Mouse (Mus musculus) MEL-GATA-1-ER (cell line): ENCODE measurements around the gene Adam12.
"Not testable (repeated sequence)": the region's sequence is repeated elsewhere in the genome, so short reads cannot be mapped to it uniquely, and the experiment has no call there.

Source experiments
- DNase-seq: peaks from one replicate; pipeline ENCODE4 v3.0.0-alpha.2; 2012; ENCODE audit warnings: low read depth; ENCODE audit errors: extremely low read depth

Gene Adam12

DNA sequence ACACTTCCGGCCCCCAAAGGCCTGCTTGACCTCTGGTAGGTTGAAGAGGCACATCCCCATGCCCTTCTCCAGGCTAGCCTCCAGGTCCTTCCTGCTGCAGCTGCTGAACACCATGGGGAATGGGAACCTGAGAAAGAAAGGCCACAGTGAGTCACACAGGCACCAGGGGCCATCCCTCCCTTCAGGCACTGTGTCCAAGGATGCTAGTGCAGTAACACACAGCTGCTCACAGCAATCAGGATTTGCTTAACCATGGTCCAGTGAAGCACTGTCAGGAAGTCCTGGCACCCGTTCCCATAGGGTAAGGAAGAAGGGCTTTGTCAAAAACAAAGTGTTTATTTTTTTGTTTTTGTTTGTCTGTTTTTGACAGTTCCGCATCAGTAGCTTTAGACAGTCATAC, 294.5 kb downstream of the Adam12 start:
- no peak for DNase-seq

DNA sequence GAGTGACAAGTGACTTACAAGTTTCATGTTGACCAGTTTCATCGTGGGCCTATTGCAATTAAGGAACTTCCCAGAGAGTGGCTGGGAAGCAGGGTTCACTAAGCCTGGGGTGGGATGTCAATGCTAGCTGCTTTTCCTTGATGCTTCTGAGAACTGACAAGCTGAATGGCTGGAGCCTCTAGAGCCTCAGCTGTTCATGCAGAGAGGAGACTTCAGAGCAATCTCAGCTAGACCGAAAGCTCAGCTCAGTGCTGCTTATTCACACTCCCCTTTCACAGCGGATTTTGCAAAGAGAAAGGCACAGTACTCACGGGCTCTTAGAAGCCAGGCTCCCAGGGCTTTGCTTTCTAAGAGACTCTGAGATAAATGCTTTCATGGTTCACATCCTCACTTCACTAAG, 295.6 kb downstream of the Adam12 start:
- DNase-seq: no peak

DNA sequence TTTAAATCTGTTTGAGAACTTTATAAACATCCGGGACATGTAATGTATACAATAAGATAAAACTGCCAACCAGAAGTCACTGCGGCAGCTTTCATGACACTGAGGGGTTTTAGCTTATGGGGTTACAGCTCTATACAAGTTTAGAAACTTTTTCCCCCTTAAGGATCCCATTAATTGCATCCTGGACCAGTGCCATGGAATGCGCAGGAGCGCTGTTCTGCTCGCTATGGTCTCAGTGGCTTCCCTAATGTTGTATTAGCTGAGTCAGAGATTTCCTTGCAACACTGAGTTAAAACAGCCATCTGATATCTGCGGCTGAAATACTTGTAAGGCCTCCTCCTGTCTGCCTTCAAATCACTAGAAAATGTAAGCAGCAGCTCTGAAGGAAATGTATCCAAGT, 298.6 kb downstream of the Adam12 start:
- DNase-seq: no peak

DNA sequence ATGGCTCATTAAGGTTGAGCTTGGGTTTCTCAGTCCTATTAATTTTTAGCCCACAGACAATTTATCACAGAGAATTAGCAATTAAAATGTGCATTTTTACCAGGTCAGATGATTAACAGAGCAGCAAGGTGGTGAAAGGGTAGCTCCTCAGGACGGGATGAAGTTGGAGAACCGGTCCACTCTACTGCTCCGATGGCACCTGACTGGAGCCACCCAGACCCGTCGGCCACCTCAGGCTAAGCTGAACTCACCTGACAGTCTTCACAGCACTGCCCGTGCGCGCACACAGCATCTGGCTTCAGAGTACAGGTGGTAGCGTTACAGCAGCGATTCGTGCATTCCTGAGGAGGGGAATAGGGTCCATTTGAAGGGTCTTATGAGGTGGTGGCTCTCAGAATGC, 300.5 kb downstream of the Adam12 start:
- DNase-seq: no peak

DNA sequence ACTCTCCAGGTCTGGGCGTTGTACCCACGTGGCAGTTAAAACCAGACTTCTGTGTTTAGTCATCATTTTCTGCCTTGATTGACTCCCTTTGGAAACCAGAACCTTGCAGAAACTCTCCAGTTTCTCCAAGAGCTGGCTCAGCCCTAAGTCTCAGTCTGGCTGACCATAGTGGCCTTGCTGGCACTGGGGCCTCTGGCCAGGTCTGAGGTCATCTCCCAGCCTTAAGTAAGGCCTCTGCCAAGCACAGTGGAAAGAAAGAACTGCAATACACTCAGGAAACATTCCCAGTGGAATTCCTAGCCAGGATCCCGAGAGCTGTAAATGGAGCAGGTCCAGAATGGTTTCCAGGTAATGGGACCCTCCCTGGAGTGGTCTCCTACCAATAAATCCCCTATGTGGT, 303.0 kb downstream of the Adam12 start:
- no peak for DNase-seq

DNA sequence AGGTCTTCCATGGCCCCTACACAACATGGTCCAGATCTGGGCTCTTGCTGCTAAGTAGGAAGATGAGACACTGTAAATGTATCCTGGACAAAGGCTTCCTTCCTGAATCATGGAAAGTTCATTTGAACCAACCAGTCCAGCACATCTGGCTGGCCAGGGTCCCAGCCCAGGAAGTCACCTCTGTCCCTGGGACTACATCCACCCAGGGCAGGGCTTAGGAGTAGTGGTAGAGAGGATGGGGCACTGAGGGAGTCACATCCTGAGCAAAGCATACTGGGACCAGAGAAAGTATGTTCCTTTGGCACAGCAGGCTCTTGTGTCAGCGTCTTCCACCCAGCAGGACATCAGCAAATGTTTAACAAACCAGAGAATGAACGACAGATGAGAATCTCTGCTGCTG, 306.2 kb downstream of the Adam12 start:
- DNase-seq: no peak

DNA sequence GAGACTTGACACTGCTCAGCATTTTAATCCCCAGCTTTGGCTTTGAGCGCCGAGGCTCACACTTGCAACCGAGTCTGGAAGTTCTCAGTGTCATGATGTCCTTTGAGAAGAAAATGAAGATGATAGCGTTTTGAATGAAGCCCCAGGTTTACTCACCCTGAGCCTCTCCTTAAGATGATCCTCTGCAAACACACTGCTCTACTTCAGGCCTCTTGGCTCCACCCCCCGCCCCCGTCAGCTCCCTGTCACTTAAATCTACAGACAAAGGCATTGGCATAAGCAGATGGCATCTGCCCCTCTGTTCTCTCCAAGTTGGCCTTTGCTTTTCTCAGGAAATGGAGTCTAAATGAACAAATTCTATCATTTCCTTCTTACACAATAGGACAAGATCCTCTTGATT, 308.0 kb downstream of the Adam12 start:
- DNase-seq: no peak

DNA sequence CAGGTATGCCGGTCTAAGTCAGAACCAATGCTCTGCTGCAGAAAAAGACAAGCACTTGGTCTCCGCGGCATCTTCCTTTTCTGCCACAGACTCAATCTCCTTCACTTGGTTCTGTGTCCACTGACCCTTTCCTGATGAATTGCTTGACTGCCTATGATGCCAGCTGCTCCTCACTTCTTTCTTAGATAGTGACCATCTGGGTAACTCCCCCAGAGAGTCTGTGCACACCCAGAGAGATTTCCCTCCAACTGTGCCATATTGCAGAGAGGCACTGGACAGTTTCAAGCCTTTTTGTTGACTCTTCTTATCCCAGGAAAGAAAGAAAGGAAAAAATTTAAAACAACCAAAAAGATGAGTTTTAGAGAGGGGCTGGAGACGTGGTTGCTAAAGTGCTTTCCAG, 310.7 kb downstream of the Adam12 start:
- no peak for DNase-seq

DNA sequence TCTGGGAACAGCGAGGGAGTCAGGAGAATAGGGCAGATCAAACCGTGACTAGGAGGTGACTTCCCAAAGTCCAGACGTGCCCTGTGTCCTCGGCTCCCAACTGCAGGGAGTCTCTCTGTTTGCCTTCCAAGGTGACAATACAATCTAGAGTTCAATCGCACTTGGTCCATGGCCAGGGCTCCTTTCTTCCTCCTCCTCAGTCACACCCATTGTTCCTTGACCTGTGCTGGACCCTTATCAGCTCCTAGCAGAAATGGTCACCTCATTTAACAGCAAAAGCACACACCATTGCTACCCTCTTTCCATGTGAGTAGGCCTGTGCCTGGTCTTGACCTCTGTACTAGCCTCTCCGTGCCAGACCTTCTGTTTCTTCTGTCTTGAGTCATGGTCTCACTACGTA, 311.2 kb downstream of the Adam12 start:
- DNase-seq: no peak

DNA sequence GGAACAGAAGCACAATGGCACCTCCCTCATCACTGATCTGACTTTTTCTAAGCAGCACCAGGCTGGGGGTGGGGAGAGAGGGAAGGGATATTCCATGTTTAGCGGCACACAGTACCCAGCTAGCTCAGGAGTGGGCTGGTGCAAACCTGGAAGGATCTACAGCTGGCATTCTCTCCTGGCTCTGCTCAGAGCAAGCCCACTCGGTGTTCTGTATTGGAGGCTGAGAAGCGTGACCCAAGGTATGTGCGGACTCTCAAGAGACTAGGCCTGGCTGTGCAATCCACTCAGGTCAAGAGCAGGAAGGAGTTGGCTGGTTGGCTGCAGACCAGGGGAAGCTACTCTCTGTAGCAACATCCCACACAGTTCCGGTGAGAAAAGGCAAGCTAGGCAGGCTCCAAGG, 312.0 kb downstream of the Adam12 start:
- no peak for DNase-seq

DNA sequence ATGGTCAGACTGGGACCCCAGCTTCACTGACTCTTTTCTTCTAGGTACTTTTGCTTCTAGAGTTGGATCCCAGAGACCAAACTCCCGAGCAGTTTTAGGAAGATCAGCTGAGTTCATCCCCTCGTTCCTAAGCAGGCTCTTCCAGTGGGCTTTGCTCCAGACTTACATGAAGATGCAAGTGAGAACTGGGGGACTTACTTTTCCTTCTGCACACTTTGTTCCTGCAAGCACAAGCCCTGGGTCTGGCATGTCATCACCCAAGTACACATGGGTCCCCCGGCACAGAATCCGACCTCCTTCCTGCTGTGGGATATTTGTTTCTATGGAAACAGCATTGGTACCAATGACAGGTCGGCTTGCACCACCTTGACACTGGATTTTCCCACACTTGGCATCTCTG, 312.6 kb downstream of the Adam12 start:
- no peak for DNase-seq

DNA sequence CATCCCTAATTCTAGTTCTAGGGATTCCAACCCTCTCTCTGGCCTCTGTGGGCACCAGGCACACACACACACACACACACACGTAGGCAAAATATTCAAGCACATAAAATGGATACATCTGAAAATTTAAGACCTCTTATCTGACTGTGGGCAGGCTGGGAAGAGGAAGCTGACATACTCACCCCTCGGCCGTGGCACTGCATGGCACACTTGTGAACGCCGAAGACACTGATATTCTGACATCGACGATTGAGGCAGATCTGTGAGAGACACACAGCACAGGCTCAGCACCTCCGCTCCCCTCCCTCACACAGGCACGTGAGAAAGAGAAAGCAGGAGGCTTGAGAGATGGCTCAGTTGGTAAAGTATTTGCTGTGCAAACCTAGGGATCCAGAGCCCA, 315.7 kb downstream of the Adam12 start:
- DNase-seq: no peak

DNA sequence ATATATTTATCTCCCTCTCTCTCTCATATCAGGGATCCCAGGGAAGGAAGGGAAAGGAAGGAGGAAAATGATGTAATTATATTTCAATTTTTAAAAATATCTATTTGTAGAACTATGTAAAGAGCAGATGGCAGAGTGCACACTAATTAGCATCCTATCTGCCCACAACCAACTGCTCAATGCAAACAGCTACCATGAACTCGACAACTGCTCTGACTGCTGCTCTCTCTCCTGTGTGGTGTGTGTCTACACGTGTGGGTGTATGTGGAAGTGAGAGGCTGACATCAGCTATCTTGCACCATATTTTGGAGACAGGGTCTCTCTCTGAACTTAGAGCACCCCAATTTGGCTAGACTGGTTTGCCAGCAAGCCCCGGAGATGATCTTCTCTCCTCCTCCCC, 320.1 kb downstream of the Adam12 start:
- no peak for DNase-seq

DNA sequence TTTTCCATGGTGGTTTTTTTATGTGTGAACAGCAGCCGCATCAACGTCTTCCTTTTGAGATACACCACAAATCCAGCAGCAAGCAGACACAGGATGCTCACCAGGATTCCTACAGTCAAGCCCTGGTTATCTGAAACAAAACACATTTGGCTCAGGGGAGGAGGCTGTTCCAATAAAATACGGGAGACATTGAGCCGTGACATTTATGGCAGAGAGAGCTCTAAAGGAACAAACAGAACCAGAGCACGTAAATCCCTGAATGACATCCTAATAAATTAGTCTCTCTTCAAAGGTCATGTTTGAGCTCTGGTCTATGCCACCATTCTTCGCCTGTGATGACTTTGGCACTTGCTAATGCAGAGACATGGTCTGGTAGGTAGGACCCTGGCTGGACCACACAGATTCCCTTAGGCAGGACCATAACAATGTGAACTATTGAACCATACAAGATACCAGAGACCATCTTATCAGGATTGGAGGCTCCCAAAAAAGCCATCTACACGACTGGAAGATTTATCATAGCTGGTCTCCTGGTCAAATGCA, 322.0 kb downstream of the Adam12 start:
- DNase-seq: no peak

DNA sequence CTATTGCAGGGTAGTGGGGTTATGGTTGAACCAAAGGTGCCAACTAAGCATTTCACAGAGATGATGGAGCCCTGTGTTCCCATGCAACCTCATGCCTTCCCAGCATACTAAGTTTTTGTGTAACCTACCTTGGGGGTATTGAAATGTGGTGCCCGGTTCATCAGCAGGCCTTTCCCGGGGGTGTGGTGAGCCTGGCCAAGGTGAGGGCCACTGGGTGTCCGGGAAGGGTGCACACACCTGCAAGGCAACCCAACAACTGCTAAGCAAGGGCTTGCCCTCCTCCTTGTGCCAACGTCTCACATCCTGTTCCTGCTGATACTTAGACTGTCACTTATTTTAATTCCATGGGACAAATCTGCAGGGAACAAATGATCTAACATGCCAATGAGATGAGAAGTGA, 323.0 kb downstream of the Adam12 start:
- DNase-seq: no peak

DNA sequence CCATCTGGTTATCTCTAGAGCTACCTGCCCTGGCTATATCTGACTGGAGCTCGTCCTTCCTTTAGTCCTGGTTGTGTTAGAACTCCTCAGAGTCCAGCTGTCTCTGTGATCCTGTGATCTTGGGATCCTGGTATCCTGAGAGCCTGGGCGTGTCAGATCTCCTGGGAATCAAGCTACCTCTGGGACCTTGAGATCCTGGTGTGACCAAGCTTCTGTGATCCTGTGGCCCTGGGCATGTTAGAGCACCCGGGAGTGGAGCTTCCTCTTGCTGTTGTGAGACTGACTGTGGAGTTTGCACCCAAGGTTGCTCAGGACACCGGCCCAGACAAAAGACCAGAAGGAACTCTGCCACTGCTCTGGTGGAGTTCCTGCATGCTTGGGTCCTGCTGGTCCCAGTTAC, 332.6 kb downstream of the Adam12 start:
- no peak for DNase-seq

DNA sequence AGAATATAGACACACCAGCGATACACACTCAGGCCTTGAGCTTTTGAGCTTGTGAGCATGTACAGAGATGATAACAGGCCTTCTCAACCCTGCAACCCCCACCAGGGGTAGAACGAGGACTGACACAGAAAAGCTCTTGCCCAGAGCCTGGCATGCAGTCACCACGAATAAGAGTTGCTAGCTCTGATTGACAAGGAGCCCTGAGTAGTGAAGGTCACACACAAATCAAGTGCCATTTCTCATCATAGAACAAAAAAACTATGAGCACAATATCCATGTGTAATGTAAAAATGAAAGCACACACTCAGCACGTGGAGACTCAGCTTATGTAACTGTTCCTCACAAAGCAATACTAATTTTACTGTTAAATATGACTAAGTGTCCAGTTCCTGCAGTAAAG, 340.1 kb downstream of the Adam12 start:
- DNase-seq: no peak

DNA sequence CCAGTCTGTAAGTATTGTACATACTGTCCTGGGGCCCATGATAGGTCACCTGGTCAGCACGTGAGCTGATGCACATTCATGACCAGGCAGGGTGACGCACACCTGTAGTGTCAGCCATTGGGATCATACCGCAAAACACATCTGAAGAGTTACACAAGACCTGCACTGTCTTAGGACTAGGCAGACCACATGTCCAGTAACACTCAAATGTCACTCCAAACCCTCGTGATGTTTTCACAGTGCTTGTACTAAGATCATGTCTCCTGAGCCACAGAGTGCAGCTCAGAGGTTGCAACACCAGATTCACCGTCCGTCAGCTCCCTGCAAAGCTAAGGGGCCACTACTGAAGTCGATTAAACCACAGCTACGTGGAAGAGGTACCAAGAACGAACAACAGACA, 340.6 kb downstream of the Adam12 start:
- DNase-seq: no peak

DNA sequence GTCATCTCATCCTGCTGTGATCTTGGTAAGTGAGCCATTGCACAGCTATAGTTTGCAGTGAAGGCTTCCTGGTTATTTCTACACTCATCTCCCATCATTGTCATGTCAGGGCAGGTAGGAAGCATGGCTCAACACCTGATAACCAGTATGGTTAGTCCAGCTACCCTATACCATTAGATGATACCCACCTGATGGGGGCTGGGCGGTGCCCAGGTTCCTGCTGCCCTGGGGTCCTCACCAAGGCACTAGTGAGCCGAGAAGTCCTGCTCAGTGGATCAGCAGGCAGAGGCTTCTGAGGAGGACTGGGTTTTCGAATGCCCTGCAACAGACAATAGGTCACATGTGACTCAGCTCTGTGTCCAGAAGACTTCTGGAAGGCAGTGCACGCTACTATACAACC, 342.0 kb downstream of the Adam12 start:
- DNase-seq: no peak

DNA sequence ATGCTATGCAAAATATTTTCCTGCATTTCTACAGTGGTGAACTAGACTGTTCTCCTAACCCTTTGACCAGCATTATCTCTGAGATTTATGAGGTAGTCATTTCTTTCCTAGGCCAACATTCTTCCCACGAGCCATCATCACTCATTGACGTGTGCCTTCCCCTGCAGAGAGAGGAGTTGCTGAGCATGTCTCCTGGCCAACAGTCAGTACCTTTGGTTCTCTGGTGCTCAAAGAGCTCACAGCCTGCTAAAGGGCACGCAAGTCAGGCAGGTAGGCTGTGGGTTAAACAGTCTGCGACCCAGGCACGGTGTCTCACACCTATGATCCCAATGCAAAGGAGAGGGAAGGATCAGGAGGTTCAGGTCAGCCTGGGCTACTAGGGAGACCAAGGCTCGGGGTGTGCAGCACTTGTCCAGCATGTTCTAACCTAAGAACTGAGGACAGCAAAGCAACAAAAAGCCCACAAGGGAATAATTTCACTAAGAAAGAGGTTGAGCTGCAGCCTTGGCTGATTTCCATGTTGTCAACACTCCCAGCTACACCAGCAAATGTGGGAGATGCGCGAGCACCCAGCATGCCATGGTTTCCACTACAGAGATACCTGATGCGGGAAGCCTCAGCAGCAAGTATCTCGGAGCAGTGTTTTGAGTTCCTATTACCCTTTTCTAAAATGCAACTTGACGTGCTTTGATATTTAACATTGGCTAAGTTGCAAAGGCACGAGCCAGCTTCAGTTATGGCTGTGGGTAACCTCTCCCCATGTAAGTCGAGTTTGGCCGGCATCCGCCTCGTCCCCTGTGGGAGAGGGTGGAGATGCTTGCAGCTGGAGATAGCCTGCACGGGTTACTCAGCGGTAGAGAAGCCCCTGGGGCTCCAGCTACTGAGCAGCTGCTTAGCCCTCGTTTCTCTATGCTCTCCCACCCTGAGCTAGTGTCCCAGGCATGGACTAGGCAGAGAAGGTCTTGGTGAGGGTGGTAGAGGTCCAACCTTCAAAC, 342.7 kb downstream of the Adam12 start:
- no peak for DNase-seq

DNA sequence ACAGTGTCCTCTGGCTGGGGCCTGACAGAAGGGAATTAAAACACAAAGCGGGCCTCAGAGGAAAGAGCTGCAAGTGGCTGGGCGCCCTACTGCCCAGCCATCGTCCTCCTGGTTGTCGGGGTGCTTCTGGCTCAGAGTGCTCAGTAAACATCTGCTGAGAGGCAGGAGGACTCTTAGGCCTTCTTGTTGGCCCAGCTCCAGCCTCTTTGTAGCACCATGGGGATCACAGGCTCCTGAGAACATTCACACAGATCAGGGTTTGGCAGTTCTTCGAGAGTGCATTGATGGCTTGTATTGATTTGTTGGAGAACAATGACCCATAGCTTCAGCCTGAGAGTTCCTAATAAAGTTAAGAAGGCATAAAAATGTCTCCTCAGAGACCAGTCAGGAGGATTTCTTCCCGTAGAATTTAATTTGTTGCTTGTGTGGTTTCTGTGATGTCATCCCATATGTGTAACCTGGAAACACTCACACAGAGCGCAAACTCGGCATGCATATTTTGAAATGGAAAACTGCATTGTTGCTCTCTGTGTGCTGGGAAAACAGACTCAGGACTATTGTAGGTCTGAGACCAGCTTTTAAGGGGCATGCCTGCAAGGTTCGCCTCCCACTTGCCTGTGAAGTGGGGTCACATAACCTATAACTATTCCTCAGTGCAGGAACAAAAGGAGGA, 347.1 kb downstream of the Adam12 start:
- not testable (repeated sequence) for DNase-seq

DNA sequence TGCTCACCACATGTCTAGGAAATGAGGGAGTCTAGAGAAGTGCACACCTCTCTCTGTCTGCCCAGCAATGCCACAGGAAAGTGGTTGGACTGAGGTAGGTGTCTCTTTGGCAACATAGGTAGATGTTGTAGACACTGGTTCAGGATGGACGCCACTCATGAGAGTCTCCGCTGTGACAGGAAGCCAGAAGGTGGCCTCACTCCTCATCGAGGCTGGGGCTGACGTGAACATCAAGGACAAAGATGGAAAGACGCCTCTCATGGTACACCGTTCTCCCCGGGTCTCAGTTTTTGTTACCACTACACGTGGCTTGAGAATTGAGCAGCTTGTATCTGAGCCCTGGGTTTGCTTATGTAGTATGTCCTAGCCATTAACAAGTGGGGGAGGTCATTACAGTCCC, 352.2 kb downstream of the Adam12 start:
- DNase-seq: no peak
